Mouse (Mus musculus) heart, embryonic 11.5 days (tissue): ENCODE measurements around the gene Zfp617. TPM values are rescaled to one million over a fixed set of nuclear protein-coding genes. Genes with fewer than 3 reads are reported as not detected.

Experiments
- ATAC-seq: fragments of 200-750 bp; cut with Nextera tagmentation; replicated peaks from 2 replicates; pipeline ENCODE4 v1.8.0; 2017; ENCODE audit warnings: moderate library complexity; ENCODE audit not compliant: insufficient number of reproducible peaks, low FRiP score, low TSS enrichment
- H3K27ac ChIP-seq: fragments of 300-500 bp; sonication (generic); 2 replicates; pipeline ENCODE4 v1.5.1; 2014; ENCODE audit warnings: mild to moderate bottlenecking, low read depth, low read length
- H3K27me3 ChIP-seq: fragments of 300-500 bp; sonication (generic); 2 replicates; pipeline ENCODE4 v1.6.1; 2014; ENCODE audit warnings: mild to moderate bottlenecking, low read length, mixed read lengths; ENCODE audit not compliant: control insufficient read depth, insufficient read depth
- H3K36me3 ChIP-seq: fragments of 300-500 bp; sonication (generic); 2 replicates; pipeline ENCODE4 v1.6.1; 2014; ENCODE audit warnings: mild to moderate bottlenecking, low read length, moderate library complexity, mixed read lengths; ENCODE audit not compliant: control insufficient read depth, insufficient read depth
- H3K4me1 ChIP-seq: fragments of 300-500 bp; sonication (generic); 2 replicates; pipeline ENCODE4 v1.6.1; 2014; ENCODE audit warnings: low read length; ENCODE audit not compliant: control insufficient read depth, insufficient read depth
- H3K4me2 ChIP-seq: fragments of 300-500 bp; sonication (generic); 2 replicates; pipeline ENCODE4 v1.6.1; 2014; ENCODE audit warnings: mild to moderate bottlenecking, moderate library complexity
- H3K4me3 ChIP-seq: fragments of 300-500 bp; sonication (generic); 2 replicates; pipeline ENCODE4 v1.5.1; 2014; ENCODE audit warnings: low read depth, low read length
- H3K9ac ChIP-seq: fragments of 300-500 bp; sonication (generic); 2 replicates; pipeline ENCODE4 v1.6.1; 2014; ENCODE audit warnings: mild to moderate bottlenecking, low read depth, low read length, moderate library complexity
- H3K9me3 ChIP-seq: fragments of 300-500 bp; sonication (generic); replicated peaks from 2 replicates; pipeline ENCODE4 v1.6.1; 2016; ENCODE audit warnings: low read length; ENCODE audit not compliant: control insufficient read depth
- WGBS: fragments of 180-500 bp; shearing (Covaris S2); extraction: QIAGEN DNeasy Blood & Tissue Kit; methylation state at CpG from one replicate; pipeline ENCODE4 v1.1.7; 2014; ENCODE audit not compliant: insufficient replicate concordance; 5-methylcytosine and 5-hydroxymethylcytosine counted together
- polyA plus RNA-seq: library from polyadenylated mRNA; unstranded; fragments of >200 nt; fragmentation: Nextera tagmentation; extraction: Ambion mirVana; gene quantifications from 2 replicates; pipeline ENCODE4 v1.2.1, GENCODE M21; 2014

Gene Zfp617
- polyA plus RNA-seq, 1 experiment from 2014 or later, result 34.4 TPM

DNA sequence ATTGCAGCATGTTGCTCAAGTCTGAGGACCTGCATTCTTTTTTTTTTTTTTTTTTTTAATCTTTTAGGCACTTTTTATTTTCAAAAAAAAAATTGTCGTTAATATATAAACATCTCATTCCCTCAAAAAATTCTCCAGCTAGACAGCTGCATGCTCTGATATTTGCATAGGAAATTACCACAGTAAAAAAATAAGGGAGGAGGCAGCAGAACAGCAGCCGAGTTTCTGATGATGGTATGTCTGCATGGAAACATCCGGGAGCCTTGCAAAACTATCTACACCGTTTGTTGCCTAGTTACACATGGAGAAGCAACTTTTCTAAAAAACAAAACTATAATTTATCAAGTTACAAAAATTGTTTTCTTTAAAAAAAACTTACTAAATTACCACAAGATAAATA lies 73.0 kb downstream of the Zfp617 start:
- Histone ChIP-seq H3K9ac (no peak overlapping the region), H3K4me2 (no peak overlapping the region), H3K27me3 (no peaks in the 10 kb centered on the region), H3K36me3 (no peaks in the 10 kb centered on the region), H3K4me1 (no peaks in the 10 kb centered on the region), H3K4me3 (no peak overlapping the region), H3K27ac (no peak overlapping the region), H3K9me3 (no peaks in the 10 kb centered on the region)
- WGBS, result 76% methylated on average over 4 of the region's 4 CpGs
- no peak for ATAC-seq

Other genes with a start within 250 kb of the Zfp617 start
- gene Unc13a, start 236.9 kb upstream of the Zfp617 start, polyA plus RNA-seq, result 0.63 and 0.65 TPM in 2 replicates
- 4.9 and 5.3 TPM in 2 replicates for gene Jak3, start 232.3 kb upstream of the Zfp617 start, polyA plus RNA-seq
- 0.61 and 0.89 TPM in 2 replicates for gene Insl3, start 219.4 kb upstream of the Zfp617 start, polyA plus RNA-seq
- gene B3gnt3, start 206.8 kb upstream of the Zfp617 start, polyA plus RNA-seq, result 1.4 and 1.8 TPM in 2 replicates
- gene Fcho1, start 182.9 kb upstream of the Zfp617 start, polyA plus RNA-seq, result 0.83 and 1.2 TPM in 2 replicates
- 5.6 and 5.9 TPM in 2 replicates for gene Zfp709, start 26.6 kb upstream of the Zfp617 start, polyA plus RNA-seq
- gene Zfp882, start within 50 bp of the Zfp617 start, polyA plus RNA-seq, result 2.4 and 3.1 TPM in 2 replicates
- 15.2 and 15.7 TPM in 2 replicates for gene Zfp961, start 42.4 kb downstream of the Zfp617 start, polyA plus RNA-seq
- 0.30 and 0.39 TPM in 2 replicates for gene Cyp4f18, start 101.0 kb downstream of the Zfp617 start, polyA plus RNA-seq
- gene Olfr372, start 132.6 kb downstream of the Zfp617 start, polyA plus RNA-seq, result not detected in 2 replicates
- not detected in 2 replicates for gene Olfr373, start 174.5 kb downstream of the Zfp617 start, polyA plus RNA-seq
- gene Olfr374, start 198.4 kb downstream of the Zfp617 start, polyA plus RNA-seq, result 0.23 TPM in 1 of 2 replicates, not detected in the other
- 405 and 429 TPM in 2 replicates for gene Tpm4, start 226.3 kb downstream of the Zfp617 start, polyA plus RNA-seq